Mouse (Mus musculus) embryonic facial prominence, embryonic 11.5 days (tissue): ENCODE results near the gene Enox1. TPM values are rescaled to one million over a fixed set of nuclear protein-coding genes. Genes with fewer than 3 reads are reported as not detected.
"Not testable (repeated sequence)": the region's sequence is repeated elsewhere in the genome, so short reads cannot be mapped to it uniquely, and the experiment has no call there.

Experiments used
- ATAC-seq: fragments of 200-750 bp; cut with Nextera tagmentation; replicated peaks from 2 replicates; pipeline ENCODE4 v1.8.0; 2017; ENCODE audit warnings: low read depth; ENCODE audit not compliant: insufficient number of reproducible peaks, low FRiP score, low TSS enrichment
- DNase-seq: peaks from one replicate; pipeline ENCODE4 v3.0.0-alpha.2; 2015; ENCODE audit warnings: low spot score
- H3K27ac ChIP-seq: fragments of 300-500 bp; sonication (generic); replicated peaks from 2 replicates; pipeline ENCODE4 v1.5.1; 2014; ENCODE audit warnings: mild to moderate bottlenecking, low read depth, low read length, control low read depth
- H3K27me3 ChIP-seq: fragments of 300-500 bp; sonication (generic); 2 replicates; pipeline ENCODE4 v1.6.1; 2014; ENCODE audit warnings: mild to moderate bottlenecking, low read length, moderate library complexity, mixed read lengths; ENCODE audit not compliant: control insufficient read depth, insufficient read depth
- H3K36me3 ChIP-seq: fragments of 300-500 bp; sonication (generic); replicated peaks from 2 replicates; pipeline ENCODE4 v1.6.1; 2014; ENCODE audit warnings: low read depth, mild to moderate bottlenecking, low read length, moderate library complexity, mixed read lengths; ENCODE audit not compliant: control insufficient read depth, insufficient read depth
- H3K4me1 ChIP-seq: fragments of 300-500 bp; sonication (generic); 2 replicates; pipeline ENCODE4 v1.6.1; 2014; ENCODE audit warnings: low read length, mixed read lengths; ENCODE audit not compliant: control insufficient read depth, insufficient read depth
- H3K4me2 ChIP-seq: fragments of 300-500 bp; sonication (generic); 2 replicates; pipeline ENCODE4 v1.6.1; 2014; ENCODE audit warnings: low read depth, mild to moderate bottlenecking, control low read depth, low read length, moderate library complexity
- H3K4me3 ChIP-seq: fragments of 300-500 bp; sonication (generic); 2 replicates; pipeline ENCODE4 v1.5.1; 2014; ENCODE audit warnings: low read depth, low read length, control low read depth
- H3K9ac ChIP-seq: fragments of 300-500 bp; sonication (generic); replicated peaks from 2 replicates; pipeline ENCODE4 v1.6.1; 2014; ENCODE audit warnings: mild to moderate bottlenecking, control low read depth, low read length
- H3K9me3 ChIP-seq: fragments of 300-500 bp; sonication (generic); replicated peaks from 2 replicates; pipeline ENCODE4 v1.6.1; 2016; ENCODE audit warnings: mild to moderate bottlenecking, low read length, inconsistent platforms, mixed read lengths; ENCODE audit not compliant: control insufficient read depth
- WGBS: fragments of 180-500 bp; shearing (Covaris S2); extraction: QIAGEN DNeasy Blood & Tissue Kit; methylation state at CpG from one replicate; pipeline ENCODE4 v1.1.7; 2014; 5-methylcytosine and 5-hydroxymethylcytosine counted together
- polyA plus RNA-seq: library from polyadenylated mRNA; unstranded; fragments of >200 nt; fragmentation: Nextera tagmentation; extraction: Ambion mirVana; gene quantifications from 2 replicates; pipeline ENCODE4 v1.2.1, GENCODE M21; 2014

Enox1 gene
- 9.6 and 11.5 TPM in 2 replicates for polyA plus RNA-seq

- peak within 1 kb of the TSS; percentile 76 for H3K4me3 ChIP-seq
- peak within 1 kb of the TSS; percentile 96 for H3K4me2 ChIP-seq
- DNase-seq (peak; percentile 92), ATAC-seq (peak; percentile 87)
- H3K27ac ChIP-seq = peak within 1 kb of the TSS; percentile 66
- H3K36me3 ChIP-seq = no peaks in the 10 kb centered on the region
- no peaks in the 10 kb centered on the region for H3K27me3 ChIP-seq
- under 1% methylated on average over 72 of the region's 73 CpGs for WGBS
- H3K4me1 ChIP-seq = no peaks in the 10 kb centered on the region
- H3K9me3 ChIP-seq = no peaks in the 10 kb centered on the region
- H3K9ac ChIP-seq = peak within 1 kb of the TSS; percentile 67
These were observed at the start of gene Enox1 for GRCm38 (mm10) chr14:77156222-77156910. TSS of gene Enox1 (plus strand) at chr14:77156763.

DNA sequence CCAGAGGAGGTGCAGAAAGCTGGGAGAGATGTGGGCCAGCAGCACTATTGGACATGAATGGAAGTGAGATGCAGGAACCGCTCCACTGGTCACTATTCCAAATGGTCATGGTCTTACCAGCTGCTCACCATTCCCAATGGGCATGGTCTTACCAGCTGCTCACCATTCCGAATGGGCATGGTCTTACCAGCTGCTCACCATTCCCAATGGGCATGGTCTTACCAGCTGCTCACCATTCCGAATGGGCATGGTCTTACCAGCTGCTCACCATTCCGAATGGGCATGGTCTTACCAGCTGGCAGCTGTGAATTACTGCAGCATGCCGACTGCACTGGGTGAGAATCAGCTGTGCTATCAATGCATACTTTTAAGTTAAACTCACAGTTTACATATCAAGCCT is 45.9 kb upstream of the Enox1 start:
- WGBS = 85% methylated on average over 5 of the region's 5 CpGs
- not testable (repeated sequence) for H3K4me1 ChIP-seq, H3K9me3 ChIP-seq, ATAC-seq, H3K36me3 ChIP-seq, H3K9ac ChIP-seq, H3K27me3 ChIP-seq, DNase-seq, H3K4me2 ChIP-seq, H3K27ac ChIP-seq, H3K4me3 ChIP-seq

DNA sequence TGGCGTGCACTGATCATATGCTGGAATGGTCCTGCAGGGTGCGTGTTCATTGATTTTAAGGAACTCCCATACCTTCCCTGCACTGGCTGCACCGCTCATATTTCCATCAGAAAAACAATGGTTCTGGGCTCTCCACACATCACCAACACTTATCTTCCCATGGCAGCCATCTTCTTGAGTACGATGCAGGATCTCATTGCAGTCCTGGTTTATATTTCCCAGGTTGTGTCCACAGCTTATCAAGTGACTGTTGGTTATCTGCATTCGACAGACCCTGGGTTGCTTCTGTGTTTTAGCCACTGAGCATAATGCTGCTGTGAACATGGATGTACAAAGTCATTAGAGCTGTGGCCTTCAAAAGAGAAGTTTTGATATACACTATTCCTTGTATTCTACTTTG is 26.0 kb upstream of the Enox1 start:
- Histone ChIP-seq H3K36me3 (no peaks in the 10 kb centered on the region), H3K9me3 (no peaks in the 10 kb centered on the region), H3K27ac (no peak overlapping the region), H3K4me2 (no peak overlapping the region), H3K4me3 (no peak overlapping the region), H3K27me3 (no peaks in the 10 kb centered on the region), H3K9ac (no peak overlapping the region), H3K4me1 (no peaks in the 10 kb centered on the region)
- ATAC-seq (no peak), DNase-seq (no peak)
- 88% methylated on average over 5 of the region's 5 CpGs for WGBS

GRCm38 (mm10) chr14:77136936-77137335 is 19.6 kb upstream of the Enox1 start:
- H3K4me2 ChIP-seq = no peak overlapping the region
- ATAC-seq = no peak
- no peak overlapping the region for H3K27ac ChIP-seq
- H3K4me1 ChIP-seq = no peaks in the 10 kb centered on the region
- H3K36me3 ChIP-seq = no peaks in the 10 kb centered on the region
- no peak overlapping the region for H3K4me3 ChIP-seq
- H3K9ac ChIP-seq = no peak overlapping the region
- DNase-seq = no peak
- no peaks in the 10 kb centered on the region for H3K9me3 ChIP-seq
- WGBS = 65% methylated on average over 6 of the region's 6 CpGs
- no peaks in the 10 kb centered on the region for H3K27me3 ChIP-seq

DNA sequence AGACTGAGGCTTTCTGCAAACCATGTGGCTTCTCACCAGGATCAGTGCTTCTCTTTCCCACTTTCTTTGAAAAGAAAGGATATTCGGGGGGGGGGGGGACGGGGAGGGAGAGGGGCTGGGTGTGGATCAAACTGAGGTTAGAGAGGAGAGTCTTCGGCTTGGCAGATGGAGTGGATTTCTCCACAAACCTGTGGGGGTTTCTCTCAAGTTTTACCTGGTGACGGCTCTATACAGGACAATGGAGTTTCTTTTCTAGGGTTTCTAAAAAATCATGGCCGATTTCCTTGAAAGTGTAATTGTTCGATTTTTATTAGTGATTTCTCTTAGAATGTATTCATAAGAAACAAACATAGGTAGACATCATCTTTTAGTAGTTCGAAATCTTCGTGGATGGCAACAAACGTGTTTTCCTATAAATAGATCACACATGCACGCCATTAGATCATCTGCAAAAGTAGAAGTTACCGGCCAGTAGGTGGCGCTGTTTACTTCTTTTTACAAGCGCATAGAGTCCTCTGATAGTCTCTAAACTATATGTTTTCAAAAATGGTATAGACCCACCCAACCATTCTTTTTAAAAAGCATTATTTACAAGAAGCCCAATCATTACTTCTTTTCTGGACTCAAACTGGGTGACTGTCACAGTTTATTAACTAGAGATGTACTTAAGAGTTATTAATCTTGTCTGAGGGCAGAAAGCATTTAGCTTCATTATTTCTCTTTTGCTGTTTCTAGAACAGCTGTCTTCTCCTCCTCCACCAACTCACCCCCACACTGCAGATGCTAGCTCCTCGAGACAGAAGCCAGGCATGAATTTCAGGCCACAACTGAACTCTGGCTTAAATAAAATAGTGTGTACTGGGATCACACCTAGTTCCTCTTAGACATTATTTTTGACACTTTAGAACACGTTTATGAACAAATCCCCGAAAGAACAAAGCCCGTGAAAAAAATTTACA is 15.0 kb upstream of the Enox1 start:
- H3K27me3 ChIP-seq = no peaks in the 10 kb centered on the region
- H3K4me3 ChIP-seq = no peak overlapping the region
- no peaks in the 10 kb centered on the region for H3K4me1 ChIP-seq
- no peaks in the 10 kb centered on the region for H3K36me3 ChIP-seq
- no peak overlapping the region for H3K4me2 ChIP-seq
- WGBS = 34% methylated on average over 17 of the region's 17 CpGs
- no peak overlapping the region for H3K9ac ChIP-seq
- ATAC-seq = peak; percentile 81
- no peak overlapping the region for H3K27ac ChIP-seq
- peak; percentile 95 for DNase-seq
- no peaks in the 10 kb centered on the region for H3K9me3 ChIP-seq

- no peak for ATAC-seq
- Histone ChIP-seq H3K9me3 (no peaks in the 10 kb centered on the region), H3K9ac (no peak overlapping the region), H3K27me3 (no peaks in the 10 kb centered on the region), H3K4me2 (no peak overlapping the region), H3K4me3 (no peak overlapping the region), H3K4me1 (no peaks in the 10 kb centered on the region), H3K27ac (no peak overlapping the region), H3K36me3 (no peaks in the 10 kb centered on the region)
- 88% methylated on average over 4 of the region's 4 CpGs for WGBS
- no peak for DNase-seq
These were observed 11.5 kb upstream of the Enox1 start for GRCm38 (mm10) chr14:77145103-77145502.

DNA sequence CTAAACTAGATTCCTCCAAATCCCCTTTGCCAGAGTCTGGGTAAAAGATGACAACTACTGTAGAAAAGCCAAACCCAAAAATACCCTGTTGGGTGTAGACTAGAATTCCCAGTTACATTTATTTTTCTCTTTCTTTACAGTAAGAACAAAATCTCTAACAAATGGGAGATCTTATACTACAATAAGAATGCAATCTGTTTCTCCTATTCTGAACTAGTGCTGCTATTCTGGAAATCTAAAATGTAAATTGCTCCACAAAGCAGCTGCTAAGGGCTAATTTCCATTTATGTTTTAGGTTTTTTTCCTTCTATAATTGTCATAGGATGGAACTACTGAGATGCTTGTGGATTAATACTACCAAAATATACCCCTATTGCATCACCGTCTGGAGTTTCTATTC is 8.9 kb upstream of the Enox1 start:
- H3K27ac ChIP-seq = no peak overlapping the region
- ATAC-seq (no peak), DNase-seq (no peak)
- no peaks in the 10 kb centered on the region for H3K4me1 ChIP-seq
- no peak overlapping the region for H3K4me3 ChIP-seq
- H3K27me3 ChIP-seq = no peaks in the 10 kb centered on the region
- H3K4me2 ChIP-seq = no peak overlapping the region
- H3K36me3 ChIP-seq = no peaks in the 10 kb centered on the region
- WGBS = 83% methylated on average over 1 of the region's 1 CpGs
- no peaks in the 10 kb centered on the region for H3K9me3 ChIP-seq
- no peak overlapping the region for H3K9ac ChIP-seq

DNA sequence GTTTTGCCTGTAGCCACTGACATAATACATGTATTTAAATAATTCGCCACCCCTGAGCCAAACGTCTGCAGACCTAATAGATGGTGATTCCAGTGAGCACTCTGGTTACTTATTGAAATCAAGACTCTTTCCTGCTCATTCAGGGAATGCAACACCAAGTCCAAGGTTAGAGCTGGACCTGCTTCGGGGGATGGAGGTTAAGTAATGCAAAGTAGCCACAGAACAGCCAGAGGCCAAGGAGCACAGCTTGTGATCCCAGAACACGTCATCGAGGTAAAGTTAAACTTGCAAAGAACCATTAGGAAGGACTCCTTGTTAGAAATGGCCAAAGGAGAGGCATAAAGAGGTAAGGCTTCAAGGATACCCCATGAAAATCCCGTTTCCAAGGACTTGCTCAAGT is 6.0 kb upstream of the Enox1 start:
- H3K4me2 ChIP-seq = no peak overlapping the region
- WGBS = 65% methylated on average over 6 of the region's 6 CpGs
- H3K27ac ChIP-seq = no peak overlapping the region
- no peaks in the 10 kb centered on the region for H3K9me3 ChIP-seq
- no peak overlapping the region for H3K4me3 ChIP-seq
- H3K4me1 ChIP-seq = no peaks in the 10 kb centered on the region
- ATAC-seq (no peak), DNase-seq (no peak)
- H3K27me3 ChIP-seq = no peaks in the 10 kb centered on the region
- no peaks in the 10 kb centered on the region for H3K36me3 ChIP-seq
- H3K9ac ChIP-seq = no peak overlapping the region
